Mouse (Mus musculus) E14TG2a.4 (cell line): ENCODE measurements around the gene Olfr1055.
"Not testable (repeated sequence)": the region's sequence is repeated elsewhere in the genome, so short reads cannot be mapped to it uniquely, and the experiment has no call there.

Source experiments
- CTCF ChIP-seq: conservative IDR thresholded peaks from 2 replicates; pipeline ENCODE4 v1.5.1; 2014; ENCODE audit warnings: low read length
- POU5F1 ChIP-seq: IDR thresholded peaks from 2 replicates; pipeline ENCODE4 v1.6.1; 2014; ENCODE audit warnings: low read length, borderline replicate concordance

DNA sequence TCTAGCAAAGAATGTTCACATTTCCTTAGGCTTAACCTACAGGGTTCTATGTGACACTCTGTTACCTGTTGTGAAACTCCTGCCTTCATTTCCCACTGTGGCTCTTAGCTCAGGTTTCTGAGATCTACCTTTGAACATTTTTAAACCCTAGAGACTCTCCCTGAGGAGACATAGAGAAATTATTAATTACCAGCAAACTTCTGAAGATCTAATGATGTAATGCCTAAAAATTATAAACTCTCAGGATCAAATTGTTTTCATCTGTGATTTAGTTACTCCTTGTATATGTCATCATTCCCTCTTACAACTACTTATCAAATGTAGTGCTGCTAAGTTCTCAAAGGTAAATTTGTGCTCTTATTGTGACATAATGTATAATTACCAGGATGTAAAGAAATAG, 38.4 kb upstream of the Olfr1055 start, which contains the start of gene Olfr1058:
- not testable (repeated sequence) for TF ChIP-seq CTCF, POU5F1
